Mouse (Mus musculus) neural tube, embryonic 15.5 days (tissue): ENCODE results near the gene Dst. TPM values are rescaled to one million over a fixed set of nuclear protein-coding genes. Genes with fewer than 3 reads are reported as not detected.

Experiments
- ATAC-seq: fragments of 200-750 bp; cut with Nextera tagmentation; 2 replicates; pipeline ENCODE4 v1.8.0; 2017; ENCODE audit warnings: mild to moderate bottlenecking, moderate TSS enrichment, moderate library complexity; ENCODE audit not compliant: low FRiP score
- H3K27ac ChIP-seq: fragments of 300-500 bp; sonication (generic); replicated peaks from 2 replicates; pipeline ENCODE4 v1.5.1; 2015; ENCODE audit warnings: mild to moderate bottlenecking, inconsistent platforms
- H3K27me3 ChIP-seq: fragments of 300-500 bp; sonication (generic); replicated peaks from 2 replicates; pipeline ENCODE4 v1.6.1; 2015; ENCODE audit warnings: inconsistent platforms
- H3K36me3 ChIP-seq: fragments of 300-500 bp; sonication (generic); 2 replicates; pipeline ENCODE4 v1.6.1; 2015; ENCODE audit warnings: inconsistent platforms
- H3K4me1 ChIP-seq: fragments of 300-500 bp; sonication (generic); 2 replicates; pipeline ENCODE4 v1.6.1; 2015; ENCODE audit warnings: inconsistent platforms
- H3K4me2 ChIP-seq: fragments of 300-500 bp; sonication (generic); 2 replicates; pipeline ENCODE4 v1.6.1; 2015; ENCODE audit warnings: inconsistent platforms, mild to moderate bottlenecking, moderate library complexity
- H3K4me3 ChIP-seq: fragments of 300-500 bp; sonication (generic); replicated peaks from 2 replicates; pipeline ENCODE4 v1.5.1; 2015; ENCODE audit warnings: mild to moderate bottlenecking, inconsistent platforms
- H3K9ac ChIP-seq: fragments of 300-500 bp; sonication (generic); replicated peaks from 2 replicates; pipeline ENCODE4 v1.6.1; 2015; ENCODE audit warnings: mild to moderate bottlenecking, inconsistent platforms
- H3K9me3 ChIP-seq: fragments of 300-500 bp; sonication (generic); replicated peaks from 2 replicates; pipeline ENCODE4 v1.6.1; 2016; ENCODE audit warnings: inconsistent platforms
- WGBS: fragments of 180-500 bp; shearing (Covaris S2); methylation state at CpG from one replicate; pipeline ENCODE4 v1.1.7; 2015; ENCODE audit warnings: mixed read lengths; 5-methylcytosine and 5-hydroxymethylcytosine counted together
- polyA plus RNA-seq: library from polyadenylated mRNA; unstranded; fragments of >200 nt; fragmentation: Nextera tagmentation; extraction: Ambion mirVana; gene quantifications from 2 replicates; pipeline ENCODE4 v1.2.1, GENCODE M21; 2015

Dst gene
- polyA plus RNA-seq: 36.0 and 38.0 TPM in 2 replicates

GRCm38 (mm10) chr1:33908191-33908962, at the start of gene Dst:
Dst (plus strand) TSS chr1:33908225.
- Histone ChIP-seq H3K4me3 (peak within 1 kb of the TSS; percentile 70), H3K4me1 (peaks cover 28% of the 10 kb centered on the region), H3K9ac (peak within 1 kb of the TSS; percentile 68), H3K9me3 (no peaks in the 10 kb centered on the region), H3K27me3 (no peaks in the 10 kb centered on the region), H3K27ac (peak within 1 kb of the TSS; percentile 93), H3K36me3 (no peaks in the 10 kb centered on the region), H3K4me2 (peak within 1 kb of the TSS; percentile 80)
- ATAC-seq: no peak; the same call in 1 of the 2 replicates
- 5% methylated on average over 41 of the region's 44 CpGs for WGBS

GRCm38 (mm10) chr1:33869031-33869430, 39.0 kb upstream of the Dst start:
- Histone ChIP-seq H3K4me1 (no peaks in the 10 kb centered on the region), H3K9ac (no peak overlapping the region), H3K4me2 (no peak overlapping the region), H3K36me3 (peaks cover 4% of the 10 kb centered on the region), H3K9me3 (no peaks in the 10 kb centered on the region), H3K27ac (no peak overlapping the region), H3K4me3 (no peak overlapping the region), H3K27me3 (no peaks in the 10 kb centered on the region)
- WGBS: 80% methylated on average over 2 of the region's 2 CpGs
- ATAC-seq: no peak

- Histone ChIP-seq H3K27me3 (no peaks in the 10 kb centered on the region), H3K4me1 (no peaks in the 10 kb centered on the region), H3K9me3 (no peaks in the 10 kb centered on the region), H3K9ac (no peak overlapping the region), H3K4me3 (no peak overlapping the region), H3K27ac (no peak overlapping the region), H3K4me2 (no peak overlapping the region), H3K36me3 (peaks cover 4% of the 10 kb centered on the region)
- ATAC-seq: no peak
- WGBS: 91% methylated on average over 3 of the region's 3 CpGs
Measured at GRCm38 (mm10) chr1:33869437-33869836, 38.6 kb upstream of the Dst start.

GRCm38 (mm10) chr1:33873561-33873960, 34.5 kb upstream of the Dst start:
- Histone ChIP-seq H3K4me3 (no peak overlapping the region), H3K9me3 (no peaks in the 10 kb centered on the region), H3K9ac (no peak overlapping the region), H3K27me3 (no peaks in the 10 kb centered on the region), H3K4me1 (no peaks in the 10 kb centered on the region), H3K36me3 (peaks cover 4% of the 10 kb centered on the region), H3K27ac (no peak overlapping the region), H3K4me2 (no peak overlapping the region)
- 80% methylated on average over 5 of the region's 5 CpGs for WGBS
- no peak for ATAC-seq

- WGBS: 54% methylated on average over 6 of the region's 6 CpGs
- no peak for ATAC-seq
- Histone ChIP-seq H3K4me1 (no peaks in the 10 kb centered on the region), H3K9me3 (no peaks in the 10 kb centered on the region), H3K9ac (no peak overlapping the region), H3K27me3 (no peaks in the 10 kb centered on the region), H3K27ac (no peak overlapping the region), H3K4me2 (no peak overlapping the region), H3K4me3 (no peak overlapping the region), H3K36me3 (peaks cover 4% of the 10 kb centered on the region)
Measured at GRCm38 (mm10) chr1:33875691-33876090, 32.3 kb upstream of the Dst start.

- no peak for ATAC-seq
- no peak overlapping the region for H3K27ac ChIP-seq
- H3K9ac ChIP-seq: no peak overlapping the region
Measured at GRCm38 (mm10) chr1:33876416-33876815, 31.6 kb upstream of the Dst start.

GRCm38 (mm10) chr1:33878170-33878569, 29.9 kb upstream of the Dst start:
- no peaks in the 10 kb centered on the region; the same call in 1 of the 2 replicates for H3K36me3 ChIP-seq
- H3K27ac ChIP-seq: no peak overlapping the region
- H3K27me3 ChIP-seq: no peaks in the 10 kb centered on the region
- no peak for ATAC-seq
- H3K9ac ChIP-seq: no peak overlapping the region
- no peaks in the 10 kb centered on the region for H3K4me1 ChIP-seq
- no peaks in the 10 kb centered on the region for H3K9me3 ChIP-seq
- H3K4me2 ChIP-seq: no peak overlapping the region
- H3K4me3 ChIP-seq: no peak overlapping the region
- 89% methylated on average over 7 of the region's 7 CpGs for WGBS

More at GRCm38 (mm10) chr1:33876416-33876815, 31.6 kb upstream of the Dst start:
- H3K9me3 ChIP-seq: no peaks in the 10 kb centered on the region
- no peaks in the 10 kb centered on the region for H3K4me1 ChIP-seq
- H3K4me3 ChIP-seq: no peak overlapping the region
- H3K36me3 ChIP-seq: peaks cover 4% of the 10 kb centered on the region
- 88% methylated on average over 3 of the region's 3 CpGs for WGBS
- H3K4me2 ChIP-seq: no peak overlapping the region
- no peaks in the 10 kb centered on the region for H3K27me3 ChIP-seq

GRCm38 (mm10) chr1:33883102-33883839, 24.8 kb upstream of the Dst start:
- Histone ChIP-seq H3K4me1 (no peaks in the 10 kb centered on the region), H3K9me3 (no peaks in the 10 kb centered on the region), H3K27me3 (no peaks in the 10 kb centered on the region), H3K4me2 (peak overlapping the region; percentile 39), H3K36me3 (no peaks in the 10 kb centered on the region), H3K9ac (no peak overlapping the region), H3K27ac (no peak overlapping the region), H3K4me3 (no peak overlapping the region)
- no peak for ATAC-seq
- 28% methylated on average over 18 of the region's 18 CpGs for WGBS

GRCm38 (mm10) chr1:33892784-33893183, 15.2 kb upstream of the Dst start:
- H3K4me1 ChIP-seq: no peaks in the 10 kb centered on the region
- 66% methylated on average over 10 of the region's 10 CpGs for WGBS
- no peak overlapping the region for H3K27ac ChIP-seq
- H3K4me3 ChIP-seq: no peak overlapping the region
- ATAC-seq: no peak
- no peaks in the 10 kb centered on the region for H3K27me3 ChIP-seq
- no peaks in the 10 kb centered on the region for H3K9me3 ChIP-seq
- no peaks in the 10 kb centered on the region for H3K36me3 ChIP-seq
- H3K9ac ChIP-seq: no peak overlapping the region
- no peak overlapping the region for H3K4me2 ChIP-seq

GRCm38 (mm10) chr1:33896116-33896515, 11.9 kb upstream of the Dst start:
- no peak for ATAC-seq
- H3K9ac ChIP-seq: no peak overlapping the region
- H3K4me3 ChIP-seq: no peak overlapping the region
- no peaks in the 10 kb centered on the region for H3K36me3 ChIP-seq
- H3K27ac ChIP-seq: no peak overlapping the region
- WGBS: 76% methylated on average over 6 of the region's 6 CpGs
- no peaks in the 10 kb centered on the region for H3K4me1 ChIP-seq
- H3K9me3 ChIP-seq: no peaks in the 10 kb centered on the region
- no peaks in the 10 kb centered on the region for H3K27me3 ChIP-seq
- no peak overlapping the region for H3K4me2 ChIP-seq

- no peak overlapping the region for H3K4me3 ChIP-seq
- no peak for ATAC-seq
- no peaks in the 10 kb centered on the region for H3K4me1 ChIP-seq
- H3K9me3 ChIP-seq: no peaks in the 10 kb centered on the region
- no peaks in the 10 kb centered on the region for H3K36me3 ChIP-seq
- H3K4me2 ChIP-seq: no peak overlapping the region
- no peak overlapping the region for H3K9ac ChIP-seq
- no peaks in the 10 kb centered on the region for H3K27me3 ChIP-seq
- WGBS: 88% methylated on average over 4 of the region's 4 CpGs
- H3K27ac ChIP-seq: no peak overlapping the region
Measured at GRCm38 (mm10) chr1:33896666-33897065, 11.4 kb upstream of the Dst start.

- no peak overlapping the region for H3K27ac ChIP-seq
- ATAC-seq: no peak
- 90% methylated on average over 11 of the region's 11 CpGs for WGBS
Measured at GRCm38 (mm10) chr1:33897426-33897825, 10.6 kb upstream of the Dst start.

More at GRCm38 (mm10) chr1:33897426-33897825, 10.6 kb upstream of the Dst start:
- Histone ChIP-seq H3K4me3 (no peak overlapping the region), H3K9me3 (no peaks in the 10 kb centered on the region), H3K36me3 (0 out of 2 replicates have a peak, but pooled peaks cover 2% of the 10 kb centered on the region), H3K9ac (no peak overlapping the region), H3K4me1 (no peaks in the 10 kb centered on the region), H3K4me2 (no peak overlapping the region), H3K27me3 (no peaks in the 10 kb centered on the region)
